Mouse (Mus musculus): ENCODE results near the gene Arpc5l.
"Not testable (repeated sequence)": the region's sequence is repeated elsewhere in the genome, so short reads cannot be mapped to it uniquely, and the experiment has no call there.

Arpc5l gene

DNA sequence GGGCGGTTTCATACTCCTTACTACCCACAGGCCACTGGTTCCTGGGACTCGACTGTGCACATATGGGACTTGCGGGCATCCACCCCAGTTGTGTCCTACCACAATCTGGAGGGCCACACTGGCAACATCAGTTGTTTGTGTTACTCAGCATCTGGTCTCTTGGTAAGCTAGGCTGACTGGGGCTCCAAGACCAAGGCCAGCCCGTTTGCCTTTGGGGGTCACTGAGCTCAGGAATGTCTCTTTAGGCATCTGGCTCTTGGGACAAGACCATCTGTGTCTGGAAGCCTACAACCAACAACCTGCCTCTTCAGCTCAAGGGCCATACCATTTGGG lies 4.6 kb upstream of the Arpc5l start:
- no peak for DNase-seq

DNA sequence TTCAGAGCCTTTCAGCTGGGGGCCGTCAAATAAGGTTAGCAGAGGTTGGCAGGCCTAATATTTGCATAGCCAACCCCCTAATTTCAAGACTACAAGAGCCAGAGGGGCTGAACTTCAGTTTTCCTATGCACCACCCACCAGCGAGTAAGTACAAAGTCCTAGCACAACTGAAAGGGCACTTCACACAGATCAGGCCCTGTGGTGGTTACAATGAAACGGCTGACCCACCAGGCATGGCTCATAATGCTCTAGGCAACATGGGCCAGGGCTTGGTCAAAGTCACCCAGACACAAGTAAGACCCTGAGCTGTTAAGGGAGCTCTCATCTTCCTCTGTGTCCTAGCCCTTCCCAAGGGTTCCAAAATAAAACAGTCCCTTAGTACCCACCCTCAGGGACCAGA lies 3.3 kb upstream of the Arpc5l start:
- no peak for DNase-seq

DNA sequence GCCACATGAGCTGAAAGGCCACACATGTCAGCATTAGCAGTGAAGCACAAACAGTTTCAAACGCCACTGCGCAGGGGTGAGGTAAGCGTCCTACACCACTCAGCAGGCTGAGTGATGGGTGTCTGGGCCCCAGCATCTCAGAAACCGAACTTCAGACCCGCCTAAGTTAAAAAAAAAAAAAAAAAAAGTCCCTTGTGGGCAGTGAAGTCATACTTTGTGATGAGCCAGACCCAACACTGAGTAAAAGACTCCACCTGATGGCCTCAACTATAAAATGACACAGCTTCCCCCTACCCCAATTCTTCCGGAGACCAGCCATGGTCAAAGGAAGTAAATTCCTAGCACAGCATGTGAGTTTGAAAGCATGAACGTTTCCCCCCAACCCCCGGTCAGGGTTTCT lies 2.0 kb upstream of the Arpc5l start:
- DNase-seq: no peak

DNA sequence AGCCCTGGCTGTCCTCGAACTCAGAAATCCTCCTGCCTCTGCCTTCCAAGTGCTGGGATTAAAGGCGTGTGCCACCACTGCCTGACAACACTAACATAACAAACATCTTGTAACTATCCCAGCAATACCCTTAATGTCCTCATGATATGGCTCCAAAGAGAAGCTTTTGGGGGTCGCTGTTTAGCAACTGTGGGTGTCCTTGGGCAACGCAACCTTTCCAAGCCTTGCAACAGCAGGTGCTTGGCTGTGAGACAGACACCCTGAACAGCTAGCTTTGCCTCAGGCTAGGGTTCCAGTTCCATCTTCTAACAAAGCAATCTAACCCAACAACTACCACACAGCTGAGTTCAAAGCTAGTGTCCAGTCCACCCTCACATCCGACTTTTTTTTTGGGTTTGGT lies 1.6 kb upstream of the Arpc5l start:
- no peak for DNase-seq

DNA sequence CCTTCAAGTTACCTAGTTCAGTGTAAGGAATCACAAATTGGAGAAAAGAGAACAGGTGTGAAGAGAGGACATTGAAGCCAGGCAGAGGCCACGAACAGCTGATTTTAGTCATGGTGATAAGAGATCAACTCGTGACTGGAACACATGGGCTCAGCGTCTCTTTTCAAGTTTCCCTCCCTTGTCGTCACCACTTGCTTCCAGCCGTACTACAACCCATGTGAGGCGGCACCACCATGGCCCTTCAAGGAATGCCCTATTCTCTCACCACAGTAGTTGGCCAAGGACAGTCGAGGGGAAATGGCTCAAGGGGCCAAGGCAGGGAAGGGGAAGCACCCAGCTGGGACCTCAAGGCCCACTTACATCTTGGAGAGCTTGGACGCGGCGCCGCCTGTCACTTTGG lies 776 bp upstream of the Arpc5l start:
- DNase-seq: peak; percentile 47 to 53

DNA sequence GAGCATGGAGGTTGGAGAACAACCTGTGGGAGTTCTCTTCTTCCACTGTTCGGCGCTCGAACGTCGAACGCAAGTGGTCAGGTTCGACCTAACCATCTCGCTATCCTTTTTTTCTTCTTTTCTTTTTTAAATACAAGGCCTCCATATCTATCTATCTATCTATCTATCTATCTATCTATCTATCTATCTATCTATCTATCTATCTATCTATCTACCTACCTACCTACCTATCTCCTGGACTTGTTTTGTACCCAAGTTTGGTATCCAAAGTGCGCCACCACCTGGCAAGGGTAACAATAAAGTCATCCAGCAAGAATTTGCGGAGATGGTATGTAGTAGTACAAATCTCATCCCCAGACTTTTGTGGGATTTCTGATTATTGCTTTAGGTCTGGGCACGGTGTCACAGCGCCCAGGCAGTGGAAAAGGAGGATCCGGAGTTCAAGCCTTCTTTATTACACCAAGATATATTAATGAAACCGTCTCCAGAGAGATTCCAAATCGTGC lies 479 bp downstream of the Arpc5l start, which contains the start of gene Rpl35:
Rpl35 (minus strand) TSS at position 51 of the 506 bp plus-strand sequence.
- DNase-seq: peak; percentile 80 to 83

DNA sequence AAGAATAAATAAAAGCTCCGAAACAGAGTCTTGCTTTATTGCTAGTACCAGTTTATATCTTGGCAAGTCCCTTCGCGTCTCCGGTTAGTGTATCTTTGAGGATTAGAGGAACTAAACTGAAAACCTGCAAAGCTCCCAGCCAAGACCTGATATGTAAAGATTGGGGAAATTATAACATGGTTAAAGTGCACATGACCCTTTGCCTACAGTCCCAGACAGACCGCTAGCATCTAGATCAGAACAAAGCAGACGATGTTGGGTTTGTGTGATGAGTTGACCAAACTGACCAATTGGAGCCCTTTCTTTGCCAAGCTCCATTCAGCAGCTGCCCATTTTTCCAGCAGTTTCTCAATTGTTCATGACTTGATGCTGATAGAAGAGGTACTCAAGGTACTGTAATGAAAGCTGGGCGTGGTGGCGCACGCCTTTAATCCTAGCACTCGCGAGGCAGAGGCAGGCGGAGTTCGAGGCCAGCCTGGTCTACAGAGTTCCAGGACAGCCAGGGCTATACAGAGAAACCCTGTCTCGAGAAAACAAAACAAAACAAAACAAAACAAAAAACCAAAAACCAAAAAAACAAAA lies 1.1 kb downstream of the Arpc5l start:
- DNase-seq: no peak

DNA sequence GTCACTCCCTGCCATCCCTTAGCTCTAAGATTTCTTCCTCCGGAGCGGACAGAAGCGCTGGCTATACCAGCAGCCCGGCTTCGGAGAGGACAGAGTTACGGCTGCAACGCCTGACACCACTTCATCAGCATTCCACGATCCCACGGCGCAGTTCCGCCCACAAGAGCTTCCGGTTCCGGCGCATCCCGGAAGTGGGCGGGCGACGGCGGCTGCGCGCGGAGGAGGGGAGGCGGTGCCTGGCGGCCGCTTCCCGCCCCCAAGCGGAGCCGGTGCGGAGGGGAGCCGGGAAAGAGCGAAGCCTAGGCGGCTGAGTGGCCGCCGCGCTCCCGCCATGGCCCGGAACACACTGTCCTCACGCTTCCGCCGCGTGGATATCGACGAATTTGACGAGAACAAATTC lies 2.7 kb downstream of the Arpc5l start:
- peak; percentile 95 to 97 for DNase-seq

DNA sequence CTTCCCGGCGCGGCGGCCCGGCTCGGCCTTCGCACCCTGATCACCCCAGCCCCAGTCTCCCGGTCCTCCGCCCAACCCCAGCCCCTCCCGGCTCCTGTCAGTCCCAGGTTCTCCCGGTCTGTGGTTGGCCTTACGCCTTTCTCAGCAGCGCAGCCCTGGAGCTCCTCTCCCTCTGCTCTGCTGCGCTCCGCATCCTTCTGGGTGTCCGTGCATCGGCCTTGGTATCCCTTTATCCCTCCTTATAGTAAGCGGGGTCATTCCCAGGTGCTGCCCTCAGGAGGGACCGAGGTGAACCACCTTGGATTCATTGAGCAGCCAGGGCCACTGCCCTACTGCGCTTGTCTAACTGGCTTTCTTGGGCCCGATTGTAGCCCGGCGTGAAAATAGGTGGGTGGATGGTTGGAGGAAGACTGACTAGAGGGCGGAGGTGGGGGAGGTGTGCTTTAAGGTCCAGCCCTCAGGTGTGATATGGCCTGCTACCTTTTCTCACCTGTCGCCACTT lies 3.3 kb downstream of the Arpc5l start:
- peak in 1 of 2 experiments; percentile 56 for DNase-seq

DNA sequence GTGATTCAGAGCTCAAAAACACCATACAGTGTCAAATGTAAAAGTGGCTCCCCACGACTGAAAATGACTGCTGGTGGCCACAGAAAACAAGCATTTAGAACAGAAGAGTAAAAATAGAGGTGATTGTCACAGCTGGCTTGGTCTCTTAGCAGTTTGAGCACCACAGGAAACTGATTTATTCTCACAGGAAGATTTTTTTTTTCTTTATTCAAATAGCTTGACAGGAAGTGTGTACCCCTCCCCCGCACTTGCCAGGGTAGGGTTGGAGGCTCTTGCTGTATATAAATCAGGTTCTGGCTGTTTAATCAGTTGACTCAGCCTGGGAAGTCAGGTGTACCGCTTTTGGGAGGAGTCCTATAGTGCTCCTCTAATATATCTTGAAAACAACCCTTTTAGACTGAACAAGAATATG lies 3.8 kb downstream of the Arpc5l start:
- peak; percentile 90 to 94 for DNase-seq

DNA sequence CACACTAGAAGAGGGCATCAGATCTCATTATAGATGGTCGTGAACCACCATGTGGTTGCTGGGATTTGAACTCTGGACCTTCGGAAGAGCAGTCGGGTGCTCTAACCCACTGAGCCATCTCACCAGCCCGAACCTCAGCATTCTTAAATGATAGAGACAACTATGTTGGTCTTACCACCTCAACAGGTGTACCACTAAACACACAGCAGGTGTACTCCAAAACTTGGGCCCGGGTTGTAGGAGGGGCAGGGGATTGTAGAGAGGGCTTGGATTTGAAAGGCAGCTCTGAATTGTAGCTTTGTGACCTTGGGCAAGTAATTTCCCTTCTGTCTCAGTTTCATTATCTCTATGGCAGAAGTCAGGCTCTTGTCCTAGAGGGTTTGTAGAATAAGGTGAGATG lies 5.0 kb downstream of the Arpc5l start:
- not testable (repeated sequence) for DNase-seq

DNA sequence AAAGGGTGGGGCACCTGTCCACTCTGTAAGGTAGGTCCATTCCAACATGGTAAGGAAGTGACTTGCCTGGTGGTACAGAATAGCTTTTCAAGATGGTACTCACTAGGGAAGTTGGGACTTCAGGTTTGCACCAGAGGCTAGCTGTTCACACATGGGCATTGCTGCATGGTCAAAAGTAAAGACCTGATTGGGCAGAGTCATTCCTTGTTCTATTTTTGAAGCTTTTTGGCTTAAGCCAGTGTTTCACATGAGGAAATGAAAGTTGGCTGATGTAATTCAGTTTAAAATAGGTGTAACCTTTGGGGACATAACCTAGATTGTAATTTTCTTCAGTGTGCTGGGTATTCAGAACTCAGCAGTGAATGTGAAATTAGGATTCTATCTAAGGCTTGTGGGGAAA lies 6.1 kb downstream of the Arpc5l start:
- peak; percentile 43 to 54 for DNase-seq

DNA sequence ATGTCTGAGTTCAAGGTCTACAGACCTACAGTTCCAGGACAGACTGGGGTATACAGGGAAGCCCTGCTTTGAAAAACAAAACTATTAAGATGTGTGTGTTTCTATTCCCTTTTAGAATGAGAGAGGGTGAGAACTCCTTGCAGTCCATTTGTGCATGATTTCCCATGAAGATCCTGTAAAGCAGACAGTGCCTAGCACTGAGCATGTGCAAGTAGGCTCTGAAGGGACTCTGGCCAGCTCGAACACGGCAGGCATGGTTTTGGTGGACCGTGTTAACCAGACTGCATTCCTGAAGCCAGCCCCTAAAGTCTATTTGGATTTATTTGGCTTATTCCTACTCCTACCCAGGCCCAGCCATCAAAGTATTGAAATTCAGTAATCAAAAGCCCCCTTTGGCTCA lies 6.8 kb downstream of the Arpc5l start:
- DNase-seq: no peak

DNA sequence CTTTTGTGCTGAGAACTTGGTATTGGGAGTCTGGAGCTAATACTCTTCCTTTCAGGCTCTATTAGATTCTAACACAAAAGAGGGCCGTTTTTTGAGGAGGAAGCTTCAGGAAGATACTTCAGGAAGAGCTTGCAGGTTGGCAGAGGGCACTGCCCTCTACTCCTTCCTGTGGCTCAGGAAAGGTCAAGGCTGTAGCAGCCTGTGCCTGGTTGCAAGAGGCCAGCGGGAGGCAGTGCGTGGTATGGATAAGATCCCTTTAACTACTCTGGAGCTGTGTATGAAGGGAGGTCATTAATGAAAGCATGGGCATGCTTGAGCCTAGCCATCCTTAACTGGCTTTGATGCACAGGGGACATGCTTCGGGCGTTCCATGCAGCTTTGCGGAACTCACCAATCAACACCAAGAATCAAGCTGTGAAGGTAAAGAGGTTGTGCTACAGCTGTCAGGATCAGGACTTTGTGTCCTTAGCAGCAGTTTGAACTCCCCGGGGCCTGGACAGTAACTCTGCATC lies 7.7 kb downstream of the Arpc5l start:
- DNase-seq: no peak

DNA sequence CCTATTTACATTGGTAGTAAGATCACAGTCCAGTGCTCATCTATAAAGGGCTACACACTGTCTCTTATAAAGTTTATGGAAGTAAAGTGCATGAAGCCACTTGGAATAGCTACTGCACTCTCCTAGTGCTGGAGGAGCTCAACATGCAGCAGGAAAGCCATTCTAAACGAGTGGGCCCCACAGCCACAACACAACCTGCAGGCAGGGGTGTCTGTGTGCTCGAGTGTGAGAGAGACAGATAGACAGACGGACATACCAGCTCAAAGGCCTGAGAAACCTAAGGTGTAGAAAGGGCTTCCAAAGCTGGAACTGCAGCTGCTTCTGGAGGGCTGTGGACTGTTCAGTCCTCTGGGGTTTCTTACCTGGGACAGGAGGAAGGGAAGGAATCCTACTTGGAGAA lies 11.4 kb downstream of the Arpc5l start:
- DNase-seq: no peak

DNA sequence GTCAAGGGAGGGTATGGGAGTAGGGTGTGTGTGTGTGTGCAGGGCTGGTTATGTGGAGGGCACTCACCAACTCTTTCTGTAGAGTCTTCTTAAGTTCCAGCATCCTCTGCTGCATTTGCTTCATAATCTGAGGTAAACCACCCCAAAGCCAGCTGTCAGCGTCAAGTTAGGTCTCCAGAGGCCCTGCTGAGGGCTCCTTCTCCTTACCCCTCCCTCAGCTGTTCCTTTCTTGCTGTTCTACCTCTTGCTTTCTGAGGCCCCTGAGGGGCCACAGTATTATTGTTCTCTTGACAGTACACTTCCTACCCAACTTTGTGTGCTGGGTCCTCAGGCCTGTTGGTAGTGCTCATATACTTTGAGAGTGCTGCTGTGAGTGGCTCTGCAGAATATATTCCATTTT lies 14.9 kb downstream of the Arpc5l start:
- no peak for DNase-seq

DNA sequence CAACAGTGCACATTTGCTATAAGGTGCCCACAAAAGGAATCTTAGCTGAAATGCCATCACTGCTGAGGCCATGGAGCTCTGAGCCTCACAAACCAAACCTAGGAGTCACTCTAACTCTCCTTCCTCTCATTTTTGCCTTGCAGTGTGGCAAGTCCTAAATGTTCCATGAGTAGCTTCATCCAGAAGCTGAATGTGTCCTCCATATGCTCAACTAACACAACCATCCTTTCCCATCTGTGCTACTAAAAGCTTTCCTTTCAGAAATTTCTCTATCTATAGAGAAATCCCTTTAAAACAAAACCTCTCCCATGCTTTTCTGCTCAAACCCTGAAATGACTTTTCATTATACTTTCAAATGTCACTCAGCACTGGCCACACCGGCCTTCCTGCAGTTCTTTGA lies 26.5 kb downstream of the Arpc5l start:
- no peak for DNase-seq

DNA sequence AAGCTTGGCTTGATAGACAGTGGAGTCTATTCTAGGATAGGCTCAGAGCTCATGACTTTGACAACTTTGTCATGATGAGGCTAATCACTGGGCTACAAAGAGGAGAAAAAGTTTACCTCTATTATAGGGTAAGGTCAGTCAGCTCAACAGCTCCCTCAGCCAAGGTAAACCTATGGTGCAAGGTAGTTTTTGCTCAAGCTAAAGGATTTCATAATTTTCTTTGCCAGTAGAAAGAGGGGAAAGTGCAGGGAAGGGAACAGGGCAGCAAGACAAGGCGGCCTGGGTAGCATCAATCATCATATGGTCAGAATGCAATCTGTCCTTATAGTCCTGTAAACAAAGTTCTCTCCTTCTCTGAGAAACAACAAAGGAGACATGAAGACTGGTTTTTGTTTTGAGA lies 35.1 kb downstream of the Arpc5l start:
- DNase-seq: no peak

DNA sequence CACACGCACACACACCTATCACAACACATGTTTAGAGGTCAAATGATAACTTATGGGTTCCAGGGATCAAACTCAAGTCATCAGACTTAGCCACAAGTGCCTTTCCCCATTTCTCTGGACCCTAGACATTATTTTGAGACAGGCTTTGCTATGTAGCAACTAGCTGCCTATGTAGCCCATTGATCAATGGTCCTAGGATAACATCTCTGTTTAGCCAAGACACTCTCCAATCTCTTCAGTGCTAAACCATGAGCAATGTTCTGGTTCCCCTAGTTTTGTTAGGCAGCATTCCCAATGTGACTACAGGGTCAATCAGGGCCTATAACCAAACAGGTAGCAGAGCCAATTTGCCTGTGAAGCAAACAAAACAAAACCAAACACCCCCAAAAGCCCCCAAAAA lies 43.4 kb downstream of the Arpc5l start:
- no peak for DNase-seq

DNA sequence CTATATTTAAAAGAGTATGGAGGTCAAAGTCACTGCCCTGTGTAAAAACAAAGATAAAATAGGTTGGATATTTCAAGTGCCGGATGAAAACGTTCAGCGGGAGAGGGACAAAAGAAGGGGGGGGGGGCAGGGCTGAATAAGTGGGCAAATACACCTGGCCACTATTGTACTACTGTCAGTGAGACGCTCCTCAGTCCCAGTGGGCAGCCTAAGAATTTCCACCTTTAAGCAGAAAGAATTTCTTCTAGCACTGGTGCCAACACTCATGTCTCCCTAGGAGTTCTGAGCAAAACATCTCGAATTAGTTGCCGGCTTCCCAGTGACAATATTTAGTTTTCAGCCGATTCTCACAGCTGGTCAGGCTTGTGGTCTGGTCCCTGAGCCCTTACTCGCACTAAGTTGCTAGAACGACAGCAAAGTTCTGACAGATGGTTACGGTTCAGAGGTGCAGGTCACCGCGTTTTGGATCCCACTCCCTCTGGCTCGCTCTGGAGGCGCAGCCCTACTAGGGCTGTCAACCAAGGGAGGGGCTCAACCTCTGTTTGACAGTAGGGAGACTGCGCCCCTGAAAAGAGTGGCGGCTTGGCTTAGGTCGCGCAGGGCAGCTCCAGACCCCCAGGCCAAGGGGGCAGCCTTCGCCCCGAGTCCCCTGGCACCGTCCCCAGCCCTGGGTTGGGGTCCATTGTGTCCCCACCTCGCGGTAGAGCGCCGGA lies 59.7 kb downstream of the Arpc5l start:
- no peak for DNase-seq

Data from B cell, adult 2 months (primary cell).